Comparison of ENCODE assay signal across 8 mouse cellular contexts in the genomic region with DNA sequence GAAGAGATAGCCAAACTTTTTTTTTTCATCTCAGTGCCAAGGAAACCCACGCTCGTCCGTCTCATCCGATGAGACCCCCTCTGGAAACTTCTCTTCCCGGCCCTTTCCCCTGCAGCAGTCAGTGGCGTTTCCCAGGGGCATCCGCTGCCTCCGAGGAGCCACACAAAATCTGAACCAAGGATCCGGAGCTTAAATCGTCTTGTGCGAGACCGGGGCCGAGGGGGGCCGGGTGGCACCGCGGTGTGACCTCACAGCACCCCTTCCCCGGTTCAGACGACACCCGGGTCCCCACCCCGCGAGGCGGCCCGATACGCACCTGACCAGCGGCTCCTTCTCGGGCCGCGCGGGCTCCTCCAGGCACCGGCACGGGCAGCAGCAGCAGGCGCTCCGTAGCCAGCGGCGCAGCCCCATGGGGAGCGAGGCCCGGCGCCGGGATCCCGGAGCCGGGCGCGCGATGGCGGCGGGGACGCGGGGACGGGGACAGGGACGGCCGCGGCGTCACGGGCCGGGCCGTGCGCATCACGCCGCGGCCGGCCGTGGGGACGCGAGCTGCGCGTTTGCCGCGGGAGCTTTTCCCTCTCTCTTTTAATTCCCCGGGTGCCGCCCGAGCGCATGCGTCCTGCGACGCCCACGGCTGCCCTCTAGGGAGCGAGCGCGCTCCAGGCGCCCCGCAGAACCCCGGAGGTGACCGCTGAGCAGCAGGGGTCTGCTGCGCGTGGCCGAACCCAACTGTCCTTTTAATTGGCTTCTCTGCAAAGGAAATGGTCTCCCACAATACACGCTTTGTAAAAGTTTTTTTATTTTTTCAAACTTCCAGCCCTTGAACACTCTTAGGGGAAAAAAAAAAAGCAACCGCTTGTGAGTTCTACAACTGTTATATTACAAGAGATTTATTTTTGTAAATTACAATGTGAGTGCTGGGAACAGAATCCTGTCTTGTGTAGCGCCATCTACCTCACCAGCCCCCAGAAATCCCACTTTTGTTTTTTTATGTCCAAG. TPM values are rescaled to one million over a fixed set of nuclear protein-coding genes. Genes with fewer than 3 reads are reported as not detected.
DNase-seq lines count a peak whose midpoint lies in the region; ATAC-seq and TF ChIP-seq lines count a peak whose summit lies in the region.

A gene (minus strand): TSS at position 607 of the 999 bp plus-strand sequence.

- DNase-seq in embryo, embryonic 10.5 days (ENCODE audit: low spot score), result peak; percentile 77
- DNase-seq in heart, adult 11 months, result peak; percentile 97
- DNase-seq in liver, result peak; percentile 63
- DNase-seq in midbrain, postnatal 0 days (ENCODE audit: low spot score), result peak; percentile 63
- DNase-seq in spleen, postnatal 36 days (ENCODE audit: low spot score in 2 of 2), result peak; percentile 35 to 38

- TF ChIP-seq CTCF in intestine, postnatal 0 days (IDR thresholded peaks at IDR 0.05; ENCODE audit: low read depth), result peak; percentile 69
- TF ChIP-seq CTCF in midbrain, postnatal 0 days (IDR thresholded peaks at IDR 0.05), result peak; percentile 37

- peak within 1 kb of the TSS; percentile 75 for H3K27ac ChIP-seq in intestine, postnatal 0 days (ENCODE audit: low read depth, low read length)
- 0 out of 2 replicates have a peak within 1 kb of the TSS, but pooled peaks have one; percentile 19 for H3K27ac ChIP-seq in midbrain, postnatal 0 days (ENCODE audit: low read depth, low read length)

- H3K36me3 ChIP-seq in erythroblast, embryonic 14.5 days (ENCODE audit: control insufficient read depth), result no peaks in the 10 kb centered on the region
- H3K36me3 ChIP-seq in intestine, postnatal 0 days (ENCODE audit: control insufficient read depth, insufficient read depth), result no peaks in the 10 kb centered on the region
- H3K36me3 ChIP-seq in midbrain, postnatal 0 days (ENCODE audit: insufficient read depth, low read length), result no peaks in the 10 kb centered on the region

- peaks cover 45% of the 10 kb centered on the region for H3K27me3 ChIP-seq in erythroblast, embryonic 14.5 days (ENCODE audit: control insufficient read depth)
- no peaks in the 10 kb centered on the region for H3K27me3 ChIP-seq in intestine, postnatal 0 days (replicated peaks; ENCODE audit: control insufficient read depth, insufficient read depth, low read length)
- H3K27me3 ChIP-seq in midbrain, postnatal 0 days (ENCODE audit: insufficient read depth, low read length), result 0 out of 2 replicates have a peak, but pooled peaks cover 4% of the 10 kb centered on the region

- no peaks in the 10 kb centered on the region for H3K9me3 ChIP-seq in erythroblast, embryonic 14.5 days (ENCODE audit: control insufficient read depth, low read length)
- H3K9me3 ChIP-seq in intestine, postnatal 0 days (ENCODE audit: control insufficient read depth), result no peaks in the 10 kb centered on the region
- H3K9me3 ChIP-seq in midbrain, postnatal 0 days (ENCODE audit: low read length), result no peaks in the 10 kb centered on the region

- H3K9ac ChIP-seq in intestine, postnatal 0 days (ENCODE audit: low read depth, low read length), result peak within 1 kb of the TSS; percentile 75
- peak within 1 kb of the TSS; percentile 73 for H3K9ac ChIP-seq in midbrain, postnatal 0 days (replicated peaks; ENCODE audit: low read length, poor library complexity, severe bottlenecking)

- peak within 1 kb of the TSS; percentile 98 for H3K4me2 ChIP-seq in intestine, postnatal 0 days (replicated peaks; ENCODE audit: low read depth)
- H3K4me2 ChIP-seq in midbrain, postnatal 0 days (ENCODE audit: low read depth, low read length, poor library complexity, severe bottlenecking), result peak within 1 kb of the TSS; percentile 99

- WGBS in intestine, postnatal 0 days, result under 1% methylated on average over 89 of the region's 89 CpGs
- WGBS in midbrain, postnatal 0 days, result under 1% methylated on average over 84 of the region's 89 CpGs

- ATAC-seq in erythroblast, adult 5-6 weeks (replicated peaks; ENCODE audit: low FRiP score, poor library complexity, severe bottlenecking), result no peak
- peak; percentile 56 for ATAC-seq in intestine, postnatal 0 days
- ATAC-seq in midbrain, postnatal 0 days (ENCODE audit: low FRiP score), result peak; percentile 63

- peak within 1 kb of the TSS; percentile 56 for H3K4me3 ChIP-seq in erythroblast, embryonic 14.5 days (replicated peaks)
- peak within 1 kb of the TSS; percentile 79 for H3K4me3 ChIP-seq in intestine, postnatal 0 days (ENCODE audit: low read depth, low read length)
- peak within 1 kb of the TSS; percentile 74 for H3K4me3 ChIP-seq in midbrain, postnatal 0 days (ENCODE audit: low read depth, low read length)

- H3K4me1 ChIP-seq in erythroblast, embryonic 14.5 days (ENCODE audit: control insufficient read depth), result no peaks in the 10 kb centered on the region
- H3K4me1 ChIP-seq in intestine, postnatal 0 days (replicated peaks; ENCODE audit: control insufficient read depth, insufficient read depth, low read length), result no peaks in the 10 kb centered on the region
- 0 out of 2 replicates have a peak, but pooled peaks cover 2% of the 10 kb centered on the region for H3K4me1 ChIP-seq in midbrain, postnatal 0 days (ENCODE audit: insufficient read depth, low read length)

RNA-seq across cellular contexts. Expression of the gene that starts here (rescaled TPM):
- polyA plus RNA-seq in erythroblast, embryonic 14.5 days (2012), result 0.01 TPM in 1 of 2 replicates, not detected in the other
- total RNA-seq in erythroblast, adult 5-6 weeks (2015; ENCODE audit: low replicate concordance), result 0.63 TPM in 1 of 2 replicates, not detected in the other
- 1.1 TPM in 1 of 2 replicates, not detected in the other for total RNA-seq in erythroblast, adult 5-6 weeks (2017; ENCODE audit: low replicate concordance)
- polyA plus RNA-seq in intestine, postnatal 0 days (2015; fragmentation: Nextera tagmentation; extraction: Ambion mirVana), result 26.6 and 37.7 TPM in 2 replicates
- 1.7 and 2.4 TPM in 2 replicates for total RNA-seq in midbrain, postnatal 0 days (2014; rRNA removed)
- polyA plus RNA-seq in midbrain, postnatal 0 days (2015; fragmentation: Nextera tagmentation; extraction: Ambion mirVana), result 2.1 and 2.3 TPM in 2 replicates

Comparison
In these comparisons a context has a peak if more than half of its experiments do, and no peak if none do; other contexts are left out.
1. DNase-seq: peak in every context shown above with its lines; median percentile 97 in heart, adult 11 months; 77 in embryo, embryonic 10.5 days; 63 in liver; 63 in midbrain, postnatal 0 days; 36 in spleen, postnatal 36 days.